Mouse (Mus musculus): ENCODE results near the gene Mrnip. TPM values are rescaled to one million over a fixed set of nuclear protein-coding genes. Genes with fewer than 3 reads are reported as not detected.

The Mrnip gene
- polyA plus RNA-seq, 1 experiment from 2014 or later: 7.9 TPM

DNA sequence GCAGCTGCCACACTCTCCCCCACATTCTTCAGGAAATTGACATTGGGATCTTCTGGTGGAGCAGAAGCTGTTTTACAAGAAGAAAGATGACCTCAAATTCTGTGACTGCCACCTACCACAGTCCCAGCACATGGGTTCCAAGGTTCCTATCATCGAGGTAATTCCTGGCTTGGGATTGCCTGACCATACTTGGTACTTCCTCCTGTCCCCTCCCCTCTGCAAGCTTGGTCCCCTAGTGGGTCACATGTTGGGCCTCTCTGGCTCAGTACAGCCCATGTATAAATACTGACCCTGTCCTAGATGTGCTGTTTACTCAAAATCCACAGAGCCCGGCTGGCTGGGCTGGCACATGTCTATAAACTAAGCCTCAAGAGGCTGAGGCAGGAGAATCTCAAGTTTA is 31.8 kb downstream of the Mrnip start:
- H3K9me3 ChIP-seq (replicated peaks; ENCODE audit: control insufficient read depth, low read length): no peaks in the 10 kb centered on the region
- no peak overlapping the region for H3K4me2 ChIP-seq (ENCODE audit: low read depth, low read length)
- peaks cover 22% of the 10 kb centered on the region for H3K4me1 ChIP-seq (ENCODE audit: control insufficient read depth, low read depth, low read length)
- no peak overlapping the region for H3K27ac ChIP-seq (ENCODE audit: low read length)
- H3K36me3 ChIP-seq (ENCODE audit: control insufficient read depth, insufficient read depth): peaks cover 63% of the 10 kb centered on the region
- 72% methylated on average over 2 of the region's 2 CpGs for WGBS (ENCODE audit: insufficient replicate concordance)
- no peak overlapping the region for H3K4me3 ChIP-seq (ENCODE audit: low read depth, low read length)
- no peak overlapping the region for H3K9ac ChIP-seq (ENCODE audit: low read depth, low read length)
- no peaks in the 10 kb centered on the region for H3K27me3 ChIP-seq (ENCODE audit: control insufficient read depth, insufficient read depth, low read depth, low read length)
- ATAC-seq (ENCODE audit: low read depth): no peak

DNA sequence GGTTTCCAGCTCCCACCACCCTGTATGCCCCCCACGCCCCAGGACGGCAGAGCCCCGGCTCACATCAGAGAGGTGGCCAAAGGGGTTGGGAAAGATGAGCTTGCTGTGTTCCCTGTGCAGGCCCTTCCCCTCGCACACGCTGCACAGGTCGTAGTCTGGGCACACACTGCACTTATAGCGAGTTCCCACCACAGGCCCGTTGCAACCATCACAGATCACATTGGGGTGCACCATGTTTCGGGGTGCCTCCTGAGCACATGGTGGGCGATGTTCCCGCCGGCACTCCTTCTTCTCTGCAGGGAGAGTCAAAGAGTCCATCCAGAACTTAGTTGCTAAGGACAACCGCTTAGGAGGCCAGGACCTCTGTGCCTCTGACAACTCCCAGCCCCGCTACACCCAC is 33.1 kb downstream of the Mrnip start:
- peaks cover 51% of the 10 kb centered on the region for H3K36me3 ChIP-seq (ENCODE audit: control insufficient read depth, insufficient read depth)
- no peak for ATAC-seq (ENCODE audit: low read depth)

DNA sequence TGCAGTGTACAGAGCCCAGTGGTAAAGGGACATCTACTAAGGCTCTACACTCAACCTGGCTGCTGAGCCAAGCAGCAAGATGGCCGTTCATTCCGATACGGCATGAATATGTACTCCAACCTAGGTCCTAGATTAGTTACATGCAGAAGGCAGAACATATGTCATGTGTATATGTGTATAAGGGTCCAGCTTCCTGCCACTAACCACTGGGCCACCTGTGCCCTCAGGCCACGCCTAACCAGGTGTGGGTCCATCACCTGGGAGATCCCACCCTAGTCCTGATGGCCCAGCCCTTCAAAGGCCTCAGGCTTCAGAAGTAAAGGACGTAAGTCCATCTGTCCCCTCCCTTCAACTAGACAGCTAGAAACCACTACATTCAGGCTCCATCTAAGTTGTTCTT is 33.8 kb downstream of the Mrnip start:
- Histone ChIP-seq H3K4me2 (ENCODE audit: low read depth, low read length) (no peak overlapping the region), H3K4me3 (ENCODE audit: low read depth, low read length) (no peak overlapping the region), H3K9ac (ENCODE audit: low read depth, low read length) (no peak overlapping the region), H3K4me1 (ENCODE audit: control insufficient read depth, low read depth, low read length) (peaks cover 32% of the 10 kb centered on the region), H3K9me3 (replicated peaks; ENCODE audit: control insufficient read depth, low read length) (no peaks in the 10 kb centered on the region), H3K27me3 (ENCODE audit: control insufficient read depth, insufficient read depth, low read depth, low read length) (no peaks in the 10 kb centered on the region), H3K27ac (ENCODE audit: low read length) (no peak overlapping the region), H3K36me3 (ENCODE audit: control insufficient read depth, insufficient read depth) (peaks cover 44% of the 10 kb centered on the region)
- no peak for ATAC-seq (ENCODE audit: low read depth)
- 90% methylated on average over 5 of the region's 5 CpGs for WGBS (ENCODE audit: insufficient replicate concordance)

More for the DNA sequence above, 33.1 kb downstream of the Mrnip start:
- Histone ChIP-seq H3K9me3 (replicated peaks; ENCODE audit: control insufficient read depth, low read length) (no peaks in the 10 kb centered on the region), H3K27ac (ENCODE audit: low read length) (no peak overlapping the region), H3K9ac (ENCODE audit: low read depth, low read length) (no peak overlapping the region), H3K27me3 (ENCODE audit: control insufficient read depth, insufficient read depth, low read depth, low read length) (no peaks in the 10 kb centered on the region), H3K4me2 (ENCODE audit: low read depth, low read length) (no peak overlapping the region), H3K4me1 (ENCODE audit: control insufficient read depth, low read depth, low read length) (peaks cover 26% of the 10 kb centered on the region), H3K4me3 (ENCODE audit: low read depth, low read length) (no peak overlapping the region)
- WGBS (ENCODE audit: insufficient replicate concordance): 95% methylated on average over 14 of the region's 14 CpGs

DNA sequence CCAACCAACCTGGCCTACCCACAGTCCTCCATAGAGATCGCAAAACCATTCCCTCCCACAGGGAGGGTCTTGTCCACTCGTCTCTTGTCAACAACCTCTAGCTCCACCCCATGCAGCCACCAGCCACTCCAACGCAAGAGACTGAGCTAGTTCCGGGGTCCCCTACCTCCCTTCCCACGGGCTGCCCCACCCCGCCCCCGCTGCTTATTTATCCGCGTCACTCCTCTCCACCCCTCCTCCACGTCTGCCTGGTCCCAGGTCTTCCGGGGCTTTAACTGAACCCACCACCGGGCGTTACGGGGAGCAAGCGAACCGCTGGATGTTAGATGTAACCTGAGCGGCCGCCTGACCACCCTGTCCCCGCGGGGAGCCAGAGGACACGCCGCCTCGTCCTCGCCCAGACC is 35.9 kb downstream of the Mrnip start:
- WGBS (ENCODE audit: insufficient replicate concordance): under 1% methylated on average over 24 of the region's 24 CpGs
- Histone ChIP-seq H3K4me1 (ENCODE audit: control insufficient read depth, low read depth, low read length) (peaks cover 30% of the 10 kb centered on the region), H3K27me3 (ENCODE audit: control insufficient read depth, insufficient read depth, low read depth, low read length) (no peaks in the 10 kb centered on the region)

DNA sequence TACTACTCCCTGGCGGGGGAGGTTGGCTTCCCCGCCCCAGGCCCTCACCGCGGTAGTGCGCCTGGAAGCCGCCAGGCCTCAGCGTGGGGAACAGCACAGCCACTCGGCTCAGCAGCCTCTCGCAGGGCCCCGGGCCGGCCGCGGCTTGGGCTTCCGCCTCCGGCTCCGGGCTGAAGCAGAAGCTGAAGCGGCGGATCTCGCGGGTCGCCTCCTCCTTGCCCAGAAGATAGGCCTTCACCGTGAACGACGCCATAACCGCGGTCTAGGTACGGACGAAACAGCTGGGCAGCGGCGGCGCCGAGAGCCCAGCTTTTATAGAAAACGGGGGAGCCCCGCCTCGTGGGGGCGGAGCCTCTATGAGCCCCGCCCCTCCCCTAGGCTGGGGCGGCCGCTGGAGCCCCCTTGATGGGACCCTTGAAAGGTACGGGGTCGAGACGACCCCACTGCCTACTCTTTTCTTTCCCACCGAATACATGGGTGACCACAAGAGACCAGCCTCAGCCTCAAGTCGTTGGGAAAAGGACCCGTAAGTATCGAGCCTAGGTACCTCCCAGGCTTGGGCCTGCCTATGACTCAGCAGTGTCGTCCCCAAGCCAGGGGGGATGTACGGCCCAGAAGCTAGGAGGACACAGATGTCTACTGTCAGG is 36.4 kb downstream of the Mrnip start, which contains the start of the genes Sqstm1 and Mgat4b:
Gene Sqstm1 (minus strand): TSS at position 323 of the 647 bp plus-strand sequence.
Gene Mgat4b (plus strand): TSS at position 386 of the 647 bp plus-strand sequence.
- ATAC-seq (ENCODE audit: low read depth): peak; percentile 52
- H3K36me3 ChIP-seq (ENCODE audit: control insufficient read depth, insufficient read depth): peaks cover 24% of the 10 kb centered on the region
- H3K4me3 ChIP-seq (ENCODE audit: low read depth, low read length): peak within 1 kb of the TSS; percentile 96
- no peaks in the 10 kb centered on the region for H3K27me3 ChIP-seq (ENCODE audit: control insufficient read depth, insufficient read depth, low read depth, low read length)
- H3K27ac ChIP-seq (ENCODE audit: low read length): peak within 1 kb of the TSS; percentile 99
- peak within 1 kb of the TSS; percentile 74 for H3K4me2 ChIP-seq (ENCODE audit: low read depth, low read length)
- under 1% methylated on average over 39 of the region's 48 CpGs for WGBS (ENCODE audit: insufficient replicate concordance)
- H3K9ac ChIP-seq (ENCODE audit: low read depth, low read length): peak within 1 kb of the TSS; percentile 95
- peaks cover 35% of the 10 kb centered on the region for H3K4me1 ChIP-seq (ENCODE audit: control insufficient read depth, low read depth, low read length)
- H3K9me3 ChIP-seq (replicated peaks; ENCODE audit: control insufficient read depth, low read length): no peaks in the 10 kb centered on the region

More for the DNA sequence above, 35.9 kb downstream of the Mrnip start:
- Histone ChIP-seq H3K4me3 (ENCODE audit: low read depth, low read length) (peak overlapping the region; percentile 96), H3K36me3 (ENCODE audit: control insufficient read depth, insufficient read depth) (peaks cover 29% of the 10 kb centered on the region), H3K9ac (ENCODE audit: low read depth, low read length) (peak overlapping the region; percentile 95), H3K4me2 (ENCODE audit: low read depth, low read length) (peak overlapping the region; percentile 74), H3K9me3 (replicated peaks; ENCODE audit: control insufficient read depth, low read length) (no peaks in the 10 kb centered on the region), H3K27ac (ENCODE audit: low read length) (peak overlapping the region; percentile 99)
- ATAC-seq (ENCODE audit: low read depth): peak; percentile 94

DNA sequence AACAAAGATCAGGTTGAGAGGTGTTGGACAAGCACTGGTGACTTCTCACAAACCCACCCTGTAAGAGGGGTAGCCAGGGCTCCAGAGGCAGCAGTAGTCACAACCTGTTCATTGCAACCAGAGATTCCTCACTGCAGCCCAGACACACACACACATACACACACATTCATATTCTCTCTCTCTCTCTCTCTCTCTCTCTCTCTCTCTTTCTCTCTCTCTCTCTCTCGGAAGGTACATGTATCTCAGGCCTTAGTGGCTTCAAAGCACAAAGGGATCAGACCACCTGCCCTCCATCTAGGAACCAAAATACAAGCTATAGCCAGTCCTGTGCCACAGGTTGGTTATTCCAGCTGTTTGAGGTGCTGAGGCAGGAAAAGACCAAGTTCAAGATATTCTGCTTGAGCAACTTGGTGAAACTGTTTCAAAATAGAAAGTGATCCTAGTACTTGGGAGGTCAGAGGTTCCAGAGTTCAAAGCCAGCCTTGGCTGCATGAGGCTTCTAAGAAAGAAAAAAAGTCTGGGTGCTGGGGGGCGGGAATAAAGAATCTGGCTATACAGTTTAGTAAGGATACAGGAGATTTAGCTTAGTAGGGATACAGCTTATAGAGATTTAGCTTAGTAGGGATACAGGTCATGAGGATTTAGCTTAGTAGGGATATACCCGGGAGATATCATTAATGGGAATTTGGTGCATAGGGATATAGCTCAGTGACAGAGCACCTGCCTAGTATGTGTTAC is 37.2 kb downstream of the Mrnip start:
- Histone ChIP-seq H3K4me2 (ENCODE audit: low read depth, low read length) (peak overlapping the region; percentile 74), H3K27me3 (ENCODE audit: control insufficient read depth, insufficient read depth, low read depth, low read length) (no peaks in the 10 kb centered on the region), H3K4me1 (ENCODE audit: control insufficient read depth, low read depth, low read length) (peaks cover 44% of the 10 kb centered on the region), H3K9me3 (replicated peaks; ENCODE audit: control insufficient read depth, low read length) (no peaks in the 10 kb centered on the region), H3K4me3 (ENCODE audit: low read depth, low read length) (peak overlapping the region; percentile 96), H3K36me3 (ENCODE audit: control insufficient read depth, insufficient read depth) (peaks cover 15% of the 10 kb centered on the region), H3K9ac (ENCODE audit: low read depth, low read length) (peak overlapping the region; percentile 95; the same call in 1 of the 2 replicates), H3K27ac (ENCODE audit: low read length) (peak overlapping the region; percentile 99)
- WGBS (ENCODE audit: insufficient replicate concordance): 88% methylated on average over 3 of the region's 3 CpGs
- ATAC-seq (ENCODE audit: low read depth): no peak

DNA sequence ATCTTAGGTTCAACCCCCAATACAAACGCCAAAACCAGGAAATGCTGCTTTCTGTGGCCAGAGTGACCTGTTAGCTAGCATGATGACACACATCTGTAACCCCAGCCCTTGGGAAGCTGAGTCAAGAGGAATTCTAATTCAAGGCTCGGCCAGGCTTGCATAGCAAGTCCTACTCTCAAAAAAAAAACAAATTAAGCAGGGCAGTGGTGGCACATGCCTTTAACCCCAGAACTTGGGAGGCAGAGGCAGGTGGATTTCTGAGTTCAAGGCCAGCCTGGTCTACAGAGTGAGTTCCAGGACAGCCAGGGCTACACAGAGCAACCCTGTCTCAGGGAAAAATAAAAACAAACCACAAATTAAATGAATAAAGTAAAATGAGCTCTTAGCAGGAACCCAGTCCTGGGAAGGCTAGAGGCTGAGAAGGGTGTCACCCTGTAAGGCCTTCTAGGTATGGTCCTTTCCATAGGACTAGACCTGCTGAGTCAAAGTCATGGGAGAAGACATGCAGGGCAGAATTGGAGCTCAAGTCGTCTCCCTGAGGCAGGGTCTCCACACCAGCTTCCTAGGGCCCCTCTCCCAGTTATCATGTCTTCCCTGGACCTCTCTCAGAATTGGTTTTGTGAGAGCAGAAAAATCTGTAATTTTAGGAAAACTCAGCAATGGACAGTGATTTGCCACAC is 38.0 kb downstream of the Mrnip start:
- Histone ChIP-seq H3K27me3 (ENCODE audit: control insufficient read depth, insufficient read depth, low read depth, low read length) (no peaks in the 10 kb centered on the region), H3K36me3 (ENCODE audit: control insufficient read depth, insufficient read depth) (peaks cover 8% of the 10 kb centered on the region), H3K4me1 (ENCODE audit: control insufficient read depth, low read depth, low read length) (peaks cover 50% of the 10 kb centered on the region), H3K27ac (ENCODE audit: low read length) (peak overlapping the region; percentile 74), H3K4me2 (ENCODE audit: low read depth, low read length) (no peak overlapping the region), H3K4me3 (ENCODE audit: low read depth, low read length) (0 out of 2 replicates have a peak overlapping the region, but pooled peaks have one; percentile 6), H3K9ac (ENCODE audit: low read depth, low read length) (no peak overlapping the region), H3K9me3 (replicated peaks; ENCODE audit: control insufficient read depth, low read length) (no peaks in the 10 kb centered on the region)
- no peak for ATAC-seq (ENCODE audit: low read depth)
- 47% methylated on average over 3 of the region's 3 CpGs for WGBS (ENCODE audit: insufficient replicate concordance)

DNA sequence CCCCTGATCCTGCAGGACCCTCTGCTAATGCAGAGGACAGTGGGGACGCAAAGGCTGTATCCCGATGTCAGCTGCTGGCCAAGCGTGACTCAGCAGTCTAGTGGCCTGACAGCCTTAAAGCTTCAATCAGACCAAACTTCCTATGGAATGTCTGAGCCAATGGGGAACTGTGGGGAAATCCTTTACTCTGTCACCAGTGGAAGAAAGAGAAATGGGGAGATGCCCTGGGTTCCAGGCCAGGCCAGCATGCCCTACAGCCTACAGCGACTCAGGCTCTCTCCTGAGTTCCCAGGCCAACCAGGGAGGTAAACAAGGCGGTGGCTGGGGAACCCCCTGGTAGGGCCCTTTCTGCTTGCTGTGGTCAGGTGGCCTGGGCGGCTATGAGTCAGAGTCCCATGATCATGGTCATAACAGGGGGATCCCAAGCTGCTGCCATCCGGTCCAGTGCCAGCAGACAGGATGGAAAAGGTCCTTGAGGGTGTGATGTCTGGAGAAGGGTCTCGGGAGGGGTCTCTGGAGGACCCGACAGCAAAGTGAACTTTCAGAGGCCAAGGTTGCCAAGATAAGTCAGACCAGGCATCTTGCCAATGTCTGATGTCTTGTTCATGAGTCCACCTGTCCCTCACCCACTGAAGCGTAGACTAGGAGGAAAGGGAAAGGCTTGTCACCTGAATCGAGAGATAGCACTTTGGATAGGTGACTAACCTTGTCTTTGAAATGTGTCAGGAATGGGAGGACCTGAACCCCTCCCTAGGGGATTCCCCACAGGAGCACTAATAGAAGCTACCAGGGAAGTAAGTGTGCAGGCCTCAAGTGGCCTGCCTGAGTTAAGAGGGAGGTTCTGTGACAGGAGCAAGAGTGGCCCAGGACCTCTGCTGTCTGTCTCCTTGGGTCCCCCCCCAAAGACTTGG is 38.9 kb downstream of the Mrnip start:
- WGBS (ENCODE audit: insufficient replicate concordance): 60% methylated on average over 11 of the region's 11 CpGs
- H3K27me3 ChIP-seq (ENCODE audit: control insufficient read depth, insufficient read depth, low read depth, low read length): no peaks in the 10 kb centered on the region
- H3K36me3 ChIP-seq (ENCODE audit: control insufficient read depth, insufficient read depth): no peaks in the 10 kb centered on the region; the same call in 1 of the 2 replicates
- peaks cover 54% of the 10 kb centered on the region for H3K4me1 ChIP-seq (ENCODE audit: control insufficient read depth, low read depth, low read length)
- H3K9ac ChIP-seq (ENCODE audit: low read depth, low read length): no peak overlapping the region
- peak overlapping the region; percentile 74 for H3K27ac ChIP-seq (ENCODE audit: low read length)
- H3K9me3 ChIP-seq (replicated peaks; ENCODE audit: control insufficient read depth, low read length): no peaks in the 10 kb centered on the region
- H3K4me3 ChIP-seq (ENCODE audit: low read depth, low read length): 0 out of 2 replicates have a peak overlapping the region, but pooled peaks have one; percentile 6
- 0 out of 2 replicates have a peak overlapping the region, but pooled peaks have one; percentile 5 for H3K4me2 ChIP-seq (ENCODE audit: low read depth, low read length)
- ATAC-seq (ENCODE audit: low read depth): peak; percentile 20

All from liver, embryonic 16.5 days (tissue).